Mouse (Mus musculus) megakaryocyte, embryonic 14.5 days (primary cell): ENCODE measurements around the gene Gpx3.

Experiments used
- FLI1 ChIP-seq: IDR thresholded peaks from 2 replicates; pipeline ENCODE4 v1.6.1; 2012; ENCODE audit warnings: low read length, inconsistent platforms, mixed read lengths
- GATA1 ChIP-seq: IDR thresholded peaks from 3 replicates; pipeline ENCODE4 v1.6.1; 2012; ENCODE audit warnings: mixed read lengths, low read length, inconsistent platforms, borderline replicate concordance

- TF ChIP-seq GATA1 = no peak
- TF ChIP-seq FLI1 = no peak
These were observed 50.4 kb downstream of the Gpx3 start for GRCm38 (mm10) chr11:54952651-54953050.
